Mouse (Mus musculus): ENCODE results near the gene Rtp1. TPM values are rescaled to one million over a fixed set of nuclear protein-coding genes. Genes with fewer than 3 reads are reported as not detected.

The Rtp1 gene
- not detected for total RNA-seq (2023)

DNA sequence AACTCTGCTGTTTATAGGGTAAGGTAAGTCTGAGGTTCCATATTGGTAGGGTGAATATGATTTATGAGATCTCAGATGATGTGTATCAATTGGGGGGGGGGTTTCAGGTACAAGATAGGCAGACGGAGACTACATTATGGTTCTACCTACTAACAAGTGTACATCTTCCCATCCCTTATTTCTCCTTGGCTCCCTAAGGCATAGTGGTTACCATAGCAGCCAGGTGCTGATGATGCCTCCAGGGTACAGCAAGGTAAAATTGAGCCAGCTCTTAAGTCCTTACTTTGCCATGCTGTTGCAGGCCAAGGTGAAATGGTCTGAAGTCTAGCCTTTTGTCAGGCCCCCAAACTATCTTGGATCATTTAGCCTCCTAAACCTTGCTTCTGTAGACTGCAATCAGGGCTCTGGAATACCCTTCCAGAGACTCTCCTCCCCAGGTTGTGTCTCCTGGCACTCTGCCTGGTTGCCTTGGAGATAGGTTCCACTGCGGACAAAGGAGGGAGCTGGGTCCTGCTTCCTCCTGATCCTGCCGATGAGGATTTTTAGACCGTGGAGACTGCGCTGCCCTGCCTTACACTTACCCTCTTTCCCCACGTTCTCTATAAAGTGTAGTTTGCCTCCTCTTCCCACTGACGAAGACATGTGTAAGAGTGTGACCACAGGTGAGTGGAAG, at the start of gene Rtp1:
TSS of gene Rtp1 (plus strand) at position 487 of the 673 bp plus-strand sequence.

Other genes with a start within 250 kb of the Rtp1 start
- 100 to 1,000 TPM; 142 to 152 TPM for gene St6gal1, start 204.4 kb upstream of the Rtp1 start, total RNA-seq (2023)
- 10 to 100 TPM; 14.5 to 30.3 TPM for gene Rtp4, start 91.2 kb downstream of the Rtp1 start, total RNA-seq (2023)
- gene Masp1, start 91.7 kb downstream of the Rtp1 start, total RNA-seq (2023): not detected

Measured in B cell, adult 67 days (primary cell).